Mouse (Mus musculus): ENCODE measurements around the gene Hacd4. TPM values are rescaled to one million over a fixed set of nuclear protein-coding genes. Genes with fewer than 3 reads are reported as not detected.
A peak's percentile ranks its signal among the peaks of the same experiment; 100 is the strongest.

Hacd4 gene
- polyA plus RNA-seq, 1 experiment from 2014 or later, result 4.3 TPM

DNA sequence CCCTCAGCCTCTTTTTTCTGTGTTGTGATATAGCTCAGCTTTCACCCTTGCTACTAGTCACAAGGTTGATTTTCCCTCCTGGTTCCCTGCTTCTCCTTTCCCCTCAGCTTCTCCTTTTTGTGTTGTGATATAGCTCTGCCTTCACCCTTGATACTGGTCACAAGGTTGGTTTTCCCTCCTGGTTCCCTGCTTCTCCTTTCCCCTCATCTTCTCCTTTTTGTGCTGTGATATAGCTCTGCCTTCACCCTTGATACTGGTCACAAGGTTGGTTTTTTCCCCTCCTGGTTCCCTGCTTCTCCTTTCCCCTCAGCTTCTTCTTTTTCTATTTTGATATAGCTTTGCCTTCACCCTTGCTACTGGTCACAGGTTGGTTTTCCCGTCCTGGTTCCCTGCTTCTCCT lies 48.7 kb downstream of the Hacd4 start:
- H3K9me3 ChIP-seq, result no peaks in the 10 kb centered on the region
- H3K9ac ChIP-seq, result no peak overlapping the region
- H3K27me3 ChIP-seq, result no peaks in the 10 kb centered on the region
- ATAC-seq (ENCODE audit: low read depth), result no peak
- no peak overlapping the region for H3K27ac ChIP-seq (replicated peaks)
- H3K4me1 ChIP-seq (replicated peaks), result no peaks in the 10 kb centered on the region
- H3K4me2 ChIP-seq, result no peak overlapping the region
- WGBS, result 88% methylated on average over 1 of the region's 1 CpGs
- H3K36me3 ChIP-seq, result peaks cover 20% of the 10 kb centered on the region
- H3K4me3 ChIP-seq, result no peak overlapping the region

DNA sequence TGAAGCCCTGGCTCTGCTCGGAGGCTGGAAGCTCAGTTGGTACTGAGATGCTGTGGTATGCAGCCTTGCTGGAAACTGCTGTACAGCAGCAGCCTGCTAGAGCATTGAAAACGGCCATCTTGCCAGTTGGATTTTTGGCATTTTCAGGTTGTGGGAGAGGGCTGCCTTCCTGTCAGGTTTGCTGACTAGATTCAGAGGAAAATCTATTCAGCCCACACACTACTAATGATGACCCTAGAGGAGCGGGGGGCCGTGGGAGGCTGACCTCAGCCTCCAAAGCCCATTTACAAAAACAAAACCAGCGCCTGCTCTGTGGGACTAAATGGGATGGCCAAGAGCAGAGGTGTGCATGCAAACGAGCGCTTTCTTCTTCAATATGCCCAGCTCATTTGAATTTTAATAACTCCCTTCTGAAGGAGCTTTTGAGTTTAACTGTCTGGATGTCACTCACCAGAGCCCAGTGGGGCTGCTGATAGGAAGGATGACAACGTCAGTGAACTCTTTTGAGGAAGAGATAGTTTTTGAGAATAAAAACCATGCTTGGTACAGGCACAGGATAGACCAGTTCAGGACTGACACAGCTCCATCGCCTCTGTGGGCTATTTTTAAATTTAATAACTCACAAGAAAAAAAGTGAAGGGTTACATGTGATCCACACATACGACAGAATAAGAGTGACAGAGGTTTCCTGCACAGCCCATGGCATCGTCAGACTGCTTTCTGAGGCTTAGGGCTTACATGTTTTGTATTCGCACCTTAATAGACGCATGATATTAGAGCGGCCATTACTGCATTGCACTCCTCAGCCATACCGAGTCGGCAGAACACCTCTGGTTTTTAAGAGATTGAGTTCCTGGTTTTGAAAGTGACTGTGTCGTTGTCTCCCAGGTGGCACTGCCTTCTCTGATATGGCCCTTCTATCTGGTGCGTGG lies 66.2 kb downstream of the Hacd4 start:
- Histone ChIP-seq H3K36me3 (no peaks in the 10 kb centered on the region), H3K27ac (replicated peaks) (no peak overlapping the region), H3K4me1 (replicated peaks) (peaks cover 5% of the 10 kb centered on the region), H3K9me3 (no peaks in the 10 kb centered on the region), H3K4me3 (no peak overlapping the region), H3K9ac (no peak overlapping the region), H3K27me3 (no peaks in the 10 kb centered on the region), H3K4me2 (no peak overlapping the region)
- 68% methylated on average over 18 of the region's 18 CpGs for WGBS
- ATAC-seq (ENCODE audit: low read depth), result no peak

DNA sequence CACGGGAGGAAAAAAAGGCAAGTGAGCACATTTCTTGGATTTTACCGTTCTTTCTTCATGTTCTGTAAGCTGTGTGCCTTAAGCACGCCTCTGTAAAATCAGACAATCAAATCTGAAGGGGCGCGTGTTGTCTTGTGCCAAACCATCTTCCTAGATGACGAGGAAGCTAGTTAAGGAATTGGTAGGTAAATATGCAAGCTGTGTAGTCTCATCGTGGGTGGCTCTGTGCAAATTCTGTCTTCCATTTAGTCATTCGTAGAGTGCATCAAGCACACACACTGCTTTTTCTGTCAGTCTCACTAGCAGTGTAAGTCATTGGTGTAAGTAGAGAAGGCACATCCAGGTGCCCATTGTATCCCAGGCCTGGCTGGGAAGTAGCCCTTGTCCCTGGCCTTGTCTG lies 67.9 kb downstream of the Hacd4 start:
- H3K9ac ChIP-seq, result no peak overlapping the region
- no peak overlapping the region for H3K27ac ChIP-seq (replicated peaks)
- H3K27me3 ChIP-seq, result no peaks in the 10 kb centered on the region
- no peaks in the 10 kb centered on the region for H3K9me3 ChIP-seq
- H3K4me2 ChIP-seq, result no peak overlapping the region
- no peaks in the 10 kb centered on the region for H3K36me3 ChIP-seq
- WGBS, result 89% methylated on average over 8 of the region's 8 CpGs
- ATAC-seq (ENCODE audit: low read depth), result no peak
- H3K4me1 ChIP-seq (replicated peaks), result peaks cover 5% of the 10 kb centered on the region
- H3K4me3 ChIP-seq, result no peak overlapping the region

DNA sequence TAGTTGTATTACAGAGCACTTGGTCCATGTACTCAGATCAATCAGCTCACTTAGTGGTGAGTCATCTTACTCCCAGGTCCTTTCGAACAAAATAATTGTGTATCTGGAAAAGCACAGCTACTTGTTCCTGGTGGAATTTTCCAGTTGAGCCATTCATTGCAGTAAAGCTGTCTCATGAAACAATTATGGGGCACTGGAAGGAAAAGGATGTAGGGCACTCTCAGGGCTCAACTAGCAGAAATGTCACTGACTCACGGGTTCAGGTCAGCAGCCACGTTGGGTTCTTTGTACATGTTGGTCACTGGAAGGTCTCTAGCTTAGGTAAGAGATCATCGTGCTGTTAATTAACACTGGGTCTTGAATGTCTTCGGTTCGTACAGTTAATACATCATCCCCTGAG lies 68.8 kb downstream of the Hacd4 start:
- Histone ChIP-seq H3K36me3 (no peaks in the 10 kb centered on the region), H3K4me3 (no peak overlapping the region), H3K9ac (no peak overlapping the region), H3K4me2 (no peak overlapping the region), H3K4me1 (replicated peaks) (peaks cover 5% of the 10 kb centered on the region), H3K27ac (replicated peaks) (no peak overlapping the region), H3K9me3 (no peaks in the 10 kb centered on the region), H3K27me3 (no peaks in the 10 kb centered on the region)
- ATAC-seq (ENCODE audit: low read depth), result no peak
- 91% methylated on average over 6 of the region's 6 CpGs for whole genome bisulfite sequencing

DNA sequence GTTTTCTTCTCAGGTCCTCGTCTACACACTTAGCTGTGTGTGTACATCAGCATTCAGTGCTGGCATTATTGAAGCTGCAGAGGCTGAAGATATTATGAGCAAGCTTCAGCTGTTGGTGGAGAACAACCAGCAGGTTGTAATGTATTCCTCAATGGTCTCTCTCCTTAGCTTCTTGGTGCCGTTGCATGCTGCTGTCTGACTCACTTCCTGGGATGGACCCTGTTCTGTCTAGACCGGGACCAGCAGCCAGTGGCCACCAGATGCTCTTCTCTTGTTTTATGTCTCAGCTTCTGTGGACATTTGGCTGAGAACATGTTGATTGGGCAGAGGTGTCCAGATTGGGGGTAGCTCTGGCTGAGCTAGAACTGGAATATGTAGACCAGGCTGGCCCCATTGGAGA lies 81.3 kb downstream of the Hacd4 start:
- Histone ChIP-seq H3K36me3 (no peaks in the 10 kb centered on the region), H3K9me3 (no peaks in the 10 kb centered on the region), H3K27ac (replicated peaks) (no peak overlapping the region), H3K4me3 (no peak overlapping the region), H3K27me3 (no peaks in the 10 kb centered on the region), H3K9ac (no peak overlapping the region), H3K4me2 (no peak overlapping the region), H3K4me1 (replicated peaks) (no peaks in the 10 kb centered on the region)
- no peak for ATAC-seq (ENCODE audit: low read depth)
- WGBS, result 91% methylated on average over 3 of the region's 3 CpGs

DNA sequence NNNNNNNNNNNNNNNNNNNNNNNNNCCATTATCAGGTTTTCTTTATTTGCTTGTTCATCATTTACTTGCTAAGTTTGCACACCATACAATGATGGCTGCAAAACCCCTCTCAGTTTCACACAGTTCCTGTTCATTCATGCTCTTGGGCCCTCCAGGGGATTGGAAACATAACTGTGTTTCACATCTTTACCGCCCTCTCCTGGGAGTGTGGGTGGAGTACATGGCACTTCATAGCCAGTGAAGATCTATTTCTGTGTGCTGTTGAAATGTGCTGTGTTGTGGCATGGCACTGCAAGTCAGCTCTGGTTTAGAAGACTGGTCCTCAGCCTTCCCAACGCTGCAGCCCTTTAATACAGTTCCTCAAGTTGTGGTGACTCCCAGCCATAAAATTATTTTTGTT lies 82.1 kb downstream of the Hacd4 start:
- Histone ChIP-seq H3K36me3 (no peaks in the 10 kb centered on the region), H3K4me3 (no peak overlapping the region), H3K4me2 (no peak overlapping the region), H3K4me1 (replicated peaks) (no peaks in the 10 kb centered on the region), H3K9me3 (no peaks in the 10 kb centered on the region), H3K27ac (replicated peaks) (no peak overlapping the region), H3K9ac (no peak overlapping the region), H3K27me3 (no peaks in the 10 kb centered on the region)
- WGBS, result 70% methylated on average over 2 of the region's 2 CpGs
- no peak for ATAC-seq (ENCODE audit: low read depth)

DNA sequence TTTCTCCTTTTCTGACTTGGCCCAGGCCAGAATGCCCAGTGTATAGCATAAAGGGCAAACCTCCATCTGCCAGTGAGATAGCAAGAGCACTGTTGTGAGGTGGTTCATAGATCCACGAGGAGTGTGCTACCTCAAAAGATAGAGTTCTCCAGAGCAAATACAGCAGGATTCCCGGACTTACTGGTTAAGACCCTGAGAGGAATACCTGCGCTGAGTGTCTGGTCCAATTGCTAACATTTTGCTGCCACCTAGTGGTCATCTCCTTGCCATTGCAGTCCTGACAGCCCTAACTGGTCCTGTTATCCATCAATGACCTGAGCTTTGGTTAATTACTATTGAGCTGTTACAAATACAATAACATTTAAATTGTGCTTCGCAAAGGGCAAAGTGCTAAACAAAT lies 87.8 kb downstream of the Hacd4 start:
- no peaks in the 10 kb centered on the region for H3K9me3 ChIP-seq
- H3K27me3 ChIP-seq, result no peaks in the 10 kb centered on the region
- ATAC-seq (ENCODE audit: low read depth), result peak; percentile 93
- 3% methylated on average over 4 of the region's 4 CpGs for WGBS
- H3K36me3 ChIP-seq, result no peaks in the 10 kb centered on the region
- no peak overlapping the region for H3K27ac ChIP-seq (replicated peaks)
- H3K4me1 ChIP-seq (replicated peaks), result no peaks in the 10 kb centered on the region
- H3K9ac ChIP-seq, result no peak overlapping the region
- no peak overlapping the region for H3K4me2 ChIP-seq
- H3K4me3 ChIP-seq, result no peak overlapping the region

Other genes with a start within 250 kb of the Hacd4 start
- gene Ifnb1, start 83.8 kb upstream of the Hacd4 start, polyA plus RNA-seq (2015; fragmentation: Nextera tagmentation; extraction: Ambion mirVana), result not detected in 2 replicates
- not detected in 2 replicates for gene Ifna15, start 119.3 kb upstream of the Hacd4 start, polyA plus RNA-seq (2015; fragmentation: Nextera tagmentation; extraction: Ambion mirVana)
- gene Ifna14, start 132.9 kb upstream of the Hacd4 start, polyA plus RNA-seq (2015; fragmentation: Nextera tagmentation; extraction: Ambion mirVana), result not detected in 2 replicates
- gene Ifna9, start 153.5 kb upstream of the Hacd4 start, polyA plus RNA-seq (2015; fragmentation: Nextera tagmentation; extraction: Ambion mirVana), result not detected in 2 replicates
- gene Ifna12, start 164.4 kb upstream of the Hacd4 start, polyA plus RNA-seq (2015; fragmentation: Nextera tagmentation; extraction: Ambion mirVana), result not detected in 2 replicates
- gene C87499, start 195.5 kb upstream of the Hacd4 start, polyA plus RNA-seq (2015; fragmentation: Nextera tagmentation; extraction: Ambion mirVana), result not detected in 2 replicates
- not detected in 2 replicates for gene Ifna13, start 205.5 kb upstream of the Hacd4 start, polyA plus RNA-seq (2015; fragmentation: Nextera tagmentation; extraction: Ambion mirVana)
- gene Ifna16, start 238.0 kb upstream of the Hacd4 start, polyA plus RNA-seq (2015; fragmentation: Nextera tagmentation; extraction: Ambion mirVana), result not detected in 2 replicates
- not detected in 2 replicates for gene Ifna2, start 245.0 kb upstream of the Hacd4 start, polyA plus RNA-seq (2015; fragmentation: Nextera tagmentation; extraction: Ambion mirVana)